Mouse (Mus musculus) bone marrow, adult 2 months (tissue): ENCODE data around the gene Drd4. TPM values are rescaled to one million over a fixed set of nuclear protein-coding genes. Genes with fewer than 3 reads are reported as not detected.

ENCODE experiments used
- H3K27ac ChIP-seq: fragments of 200-500 bp; 2 replicates; pipeline ENCODE4 v1.5.1; 2012; ENCODE audit warnings: low read depth, mild to moderate bottlenecking, control low read depth, inconsistent platforms, low read length; ENCODE audit not compliant: control insufficient read depth, poor library complexity, insufficient read depth
- H3K4me1 ChIP-seq: fragments of 200-500 bp; 2 replicates; pipeline ENCODE4 v1.6.1; 2011; ENCODE audit warnings: low read length; ENCODE audit not compliant: control insufficient read depth, insufficient read depth
- H3K4me3 ChIP-seq: fragments of 200-500 bp; replicated peaks from 2 replicates; pipeline ENCODE3; 2011; ENCODE audit warnings: mild to moderate bottlenecking, low read depth, low read length, control low read depth; ENCODE audit not compliant: control insufficient read depth
- CTCF ChIP-seq: fragments of 200-500 bp; IDR thresholded peaks from 2 replicates; pipeline ENCODE4 v1.5.1; 2011; ENCODE audit warnings: low read length, control low read depth; ENCODE audit not compliant: control insufficient read depth, insufficient read depth
- POLR2A ChIP-seq: fragments of 200-500 bp; IDR thresholded peaks from 2 replicates; pipeline ENCODE4 v1.6.1; 2011; ENCODE audit warnings: low read depth, mild to moderate bottlenecking, control low read depth, low read length, borderline replicate concordance; ENCODE audit not compliant: control insufficient read depth
- WGBS: fragments of 180-500 bp; shearing (Covaris S2); methylation state at CpG from one replicate; pipeline ENCODE4 v1.1.7; 2018; 5-methylcytosine and 5-hydroxymethylcytosine counted together
- polyA plus RNA-seq: library from polyadenylated mRNA; stranded (reverse); fragments of >200 nt; gene quantifications from 2 replicates; pipeline ENCODE4 v1.2.4, GENCODE M21; 2011; ENCODE audit warnings: low replicate concordance; ENCODE audit not compliant: missing spikeins, insufficient read depth, insufficient read length

Gene Drd4
- polyA plus RNA-seq, 1 experiment: not detected

DNA sequence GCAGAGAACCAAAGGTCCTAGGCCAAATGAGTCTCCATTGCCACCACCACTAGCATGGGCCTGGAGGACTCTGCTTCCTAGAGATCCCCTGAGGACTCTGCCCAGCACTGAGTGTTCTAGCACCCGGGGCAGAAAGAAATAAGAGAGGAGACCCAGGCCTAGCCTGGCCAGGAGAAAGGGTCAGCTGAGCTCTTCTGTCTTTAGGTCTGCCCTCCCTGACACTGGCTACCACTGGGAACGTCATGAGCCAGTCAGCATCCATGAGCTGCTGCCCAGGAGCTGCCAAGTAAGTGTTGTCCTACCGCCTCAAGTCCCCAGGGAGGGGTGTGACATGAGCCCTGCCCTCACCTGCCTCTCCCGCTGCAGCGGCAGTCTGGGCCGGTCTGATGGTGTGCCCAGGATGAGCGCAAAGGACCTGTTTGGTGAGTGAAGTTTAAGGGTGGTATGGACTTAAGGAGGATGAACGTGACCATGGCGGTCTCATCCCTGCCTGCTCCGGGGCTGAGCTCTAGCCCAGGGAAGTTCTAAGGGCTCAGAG, 50.0 kb downstream of the Drd4 start:
- H3K27ac ChIP-seq: no peak overlapping the region
- TF ChIP-seq CTCF: no peak
- TF ChIP-seq POLR2A: no peak
- H3K4me1 ChIP-seq: no peaks in the 10 kb centered on the region; the same call in 1 of the 2 replicates
- WGBS: 84% methylated on average over 10 of the region's 10 CpGs
- no peak overlapping the region for H3K4me3 ChIP-seq

DNA sequence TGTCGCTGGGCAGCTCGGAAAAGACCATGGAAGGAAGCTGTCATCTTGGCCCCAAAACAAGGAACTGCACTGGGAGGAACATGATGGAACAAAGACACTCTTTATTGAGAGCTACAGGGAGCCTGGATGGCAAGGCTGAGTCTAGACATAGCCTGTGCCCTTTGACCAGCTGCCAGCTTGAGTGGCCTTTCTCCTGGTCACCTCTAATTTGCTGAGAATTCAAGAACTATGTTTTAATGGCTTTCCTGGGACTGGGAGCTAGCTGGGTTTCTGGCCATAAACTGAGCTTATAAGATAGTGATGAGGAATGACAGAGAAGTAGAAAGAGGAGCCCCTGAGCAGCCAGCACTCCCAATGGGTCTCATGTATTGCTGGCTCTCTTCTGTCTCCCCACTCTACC, 51.4 kb downstream of the Drd4 start:
- TF ChIP-seq POLR2A (no peak), CTCF (no peak)
- Histone ChIP-seq H3K4me1 (no peaks in the 10 kb centered on the region; the same call in 1 of the 2 replicates), H3K27ac (no peak overlapping the region), H3K4me3 (no peak overlapping the region)
- 76% methylated on average over 2 of the region's 2 CpGs for WGBS

- Histone ChIP-seq H3K4me3 (no peak overlapping the region), H3K4me1 (no peaks in the 10 kb centered on the region; the same call in 1 of the 2 replicates), H3K27ac (no peak overlapping the region)
- 74% methylated on average over 7 of the region's 7 CpGs for WGBS
- TF ChIP-seq POLR2A: no peak
Measured at GRCm38 (mm10) chr7:141343696-141344095, 51.9 kb downstream of the Drd4 start.

DNA sequence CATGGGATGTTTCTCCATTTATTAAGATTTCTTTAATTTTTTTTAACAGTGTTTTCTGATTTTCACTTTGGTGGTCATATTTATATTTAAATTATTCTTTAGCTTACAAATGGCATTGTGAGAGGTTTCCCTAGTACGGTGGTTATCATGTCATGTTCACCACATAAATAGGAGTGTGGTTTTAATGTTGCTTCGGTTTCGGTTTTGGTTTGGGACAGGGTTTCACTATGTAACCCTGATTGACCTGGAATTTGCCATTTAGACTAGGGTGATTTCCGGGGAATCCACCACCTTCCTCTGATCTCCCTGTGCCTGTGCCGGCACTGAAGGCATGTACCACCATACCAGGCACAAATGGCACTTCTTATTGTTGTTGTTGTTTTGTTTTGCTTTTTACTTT, 53.0 kb downstream of the Drd4 start:
- H3K4me3 ChIP-seq: no peak overlapping the region
- H3K27ac ChIP-seq: no peak overlapping the region
- TF ChIP-seq POLR2A (no peak), CTCF (no peak)
- 52% methylated on average over 5 of the region's 5 CpGs for WGBS
- no peaks in the 10 kb centered on the region; the same call in 1 of the 2 replicates for H3K4me1 ChIP-seq

Other genes with a start within 250 kb of the Drd4 start
- 0.36 and 2.1 TPM in 2 replicates for gene B4galnt4, start 230.9 kb upstream of the Drd4 start, polyA plus RNA-seq
- gene Pkp3, start 213.8 kb upstream of the Drd4 start, polyA plus RNA-seq: 5.4 and 15.9 TPM in 2 replicates
- 10.4 and 19.8 TPM in 2 replicates for gene Sigirr, start 191.4 kb upstream of the Drd4 start, polyA plus RNA-seq
- 2.5 TPM in 1 of 2 replicates, not detected in the other for gene Ano9, start 174.2 kb upstream of the Drd4 start, polyA plus RNA-seq
- gene Ptdss2, start 169.6 kb upstream of the Drd4 start, polyA plus RNA-seq: 66.7 and 84.6 TPM in 2 replicates
- gene Rnh1, start 119.1 kb upstream of the Drd4 start, polyA plus RNA-seq: 17.8 and 27.6 TPM in 2 replicates
- gene Hras, start 98.0 kb upstream of the Drd4 start, polyA plus RNA-seq: 108 and 168 TPM in 2 replicates
- gene Lrrc56, start 97.8 kb upstream of the Drd4 start, polyA plus RNA-seq: 2.2 and 3.1 TPM in 2 replicates
- 0.47 and 1.9 TPM in 2 replicates for gene Lmntd2, start 77.9 kb upstream of the Drd4 start, polyA plus RNA-seq
- gene Rassf7, start 76.1 kb upstream of the Drd4 start, polyA plus RNA-seq: 10.1 and 17.9 TPM in 2 replicates
- gene Phrf1, start 63.2 kb upstream of the Drd4 start, polyA plus RNA-seq: 76.7 and 130 TPM in 2 replicates
- gene Irf7, start 25.5 kb upstream of the Drd4 start, polyA plus RNA-seq: 37.9 and 60.3 TPM in 2 replicates
- gene Cdhr5, start 15.2 kb upstream of the Drd4 start, polyA plus RNA-seq: not detected in 2 replicates
- not detected in 2 replicates for gene Sct, start 12.9 kb upstream of the Drd4 start, polyA plus RNA-seq
- gene Deaf1, start 35.7 kb downstream of the Drd4 start, polyA plus RNA-seq: 49.1 and 51.4 TPM in 2 replicates
- gene Tmem80, start 35.7 kb downstream of the Drd4 start, polyA plus RNA-seq: 23.5 and 33.0 TPM in 2 replicates
- gene Eps8l2, start 46.9 kb downstream of the Drd4 start, polyA plus RNA-seq: 0.57 and 0.79 TPM in 2 replicates
- 324 and 522 TPM in 2 replicates for gene Taldo1, start 100.2 kb downstream of the Drd4 start, polyA plus RNA-seq
- gene Gatd1, start 122.1 kb downstream of the Drd4 start, polyA plus RNA-seq: 26.2 and 33.6 TPM in 2 replicates
- gene Cend1, start 137.5 kb downstream of the Drd4 start, polyA plus RNA-seq: 3.4 TPM in 1 of 2 replicates, not detected in the other
- 18.1 and 30.3 TPM in 2 replicates for gene Slc25a22, start 145.9 kb downstream of the Drd4 start, polyA plus RNA-seq
- gene Pidd1, start 152.0 kb downstream of the Drd4 start, polyA plus RNA-seq: 19.4 and 39.6 TPM in 2 replicates
- gene Rplp2, start 155.4 kb downstream of the Drd4 start, polyA plus RNA-seq: 2,580 and 2,615 TPM in 2 replicates
- 14.4 and 21.3 TPM in 2 replicates for gene Pnpla2, start 163.2 kb downstream of the Drd4 start, polyA plus RNA-seq
- gene Cracr2b, start 169.1 kb downstream of the Drd4 start, polyA plus RNA-seq: 12.4 and 20.7 TPM in 2 replicates
- gene Cd151, start 175.4 kb downstream of the Drd4 start, polyA plus RNA-seq: 22.5 and 34.2 TPM in 2 replicates
- 5.0 and 7.9 TPM in 2 replicates for gene Polr2l, start 183.1 kb downstream of the Drd4 start, polyA plus RNA-seq
- 13.2 and 16.4 TPM in 2 replicates for gene Tspan4, start 183.2 kb downstream of the Drd4 start, polyA plus RNA-seq
- gene Chid1, start 247.9 kb downstream of the Drd4 start, polyA plus RNA-seq: 5.5 and 10.9 TPM in 2 replicates